Mouse (Mus musculus): ENCODE measurements around the gene Pex10.
A peak's percentile ranks its signal among the peaks of the same experiment; 100 is the strongest.

The Pex10 gene

GRCm38 (mm10) chr4:155092718-155093430 is 26.1 kb downstream of the Pex10 start:
- DNase-seq (ENCODE audit: low spot score in 2 of 2), result no peak

- no peak for DNase-seq (ENCODE audit: low spot score in 2 of 2)
These were observed 26.8 kb downstream of the Pex10 start for GRCm38 (mm10) chr4:155093431-155094149.

GRCm38 (mm10) chr4:155094565-155094964 is 27.7 kb downstream of the Pex10 start:
- DNase-seq (ENCODE audit: low spot score in 2 of 2), result peak; percentile 54 to 84

- peak; percentile 75 to 91 for DNase-seq (ENCODE audit: low spot score in 2 of 2)
These were observed 28.6 kb downstream of the Pex10 start for GRCm38 (mm10) chr4:155095238-155095900.

- no peak for DNase-seq (ENCODE audit: low spot score in 2 of 2)
These were observed 29.2 kb downstream of the Pex10 start for GRCm38 (mm10) chr4:155095967-155096366.

GRCm38 (mm10) chr4:155097452-155097851 is 30.6 kb downstream of the Pex10 start:
- DNase-seq (ENCODE audit: low spot score in 2 of 2), result no peak

GRCm38 (mm10) chr4:155098572-155098971 is 31.8 kb downstream of the Pex10 start:
- no peak for DNase-seq (ENCODE audit: low spot score in 2 of 2)

GRCm38 (mm10) chr4:155107886-155108285 is 41.1 kb downstream of the Pex10 start:
- DNase-seq (ENCODE audit: low spot score in 2 of 2), result no peak

GRCm38 (mm10) chr4:155109471-155109870 is 42.7 kb downstream of the Pex10 start:
- no peak for DNase-seq (ENCODE audit: low spot score in 2 of 2)

GRCm38 (mm10) chr4:155113766-155114410 is 47.1 kb downstream of the Pex10 start:
- no peak for DNase-seq (ENCODE audit: low spot score in 2 of 2)

- no peak for DNase-seq (ENCODE audit: low spot score in 2 of 2)
These were observed 49.8 kb downstream of the Pex10 start for GRCm38 (mm10) chr4:155116607-155117006.

GRCm38 (mm10) chr4:155117396-155117978 is 50.7 kb downstream of the Pex10 start:
- peak in 1 of 2 experiments; percentile 37 for DNase-seq (ENCODE audit: low spot score in 2 of 2)

GRCm38 (mm10) chr4:155118278-155118677 is 51.5 kb downstream of the Pex10 start:
- no peak for DNase-seq (ENCODE audit: low spot score in 2 of 2)

GRCm38 (mm10) chr4:155120038-155120437 is 53.2 kb downstream of the Pex10 start:
- no peak for DNase-seq (ENCODE audit: low spot score in 2 of 2)

- no peak for DNase-seq (ENCODE audit: low spot score in 2 of 2)
These were observed 53.8 kb downstream of the Pex10 start for GRCm38 (mm10) chr4:155120583-155120982.

- no peak for DNase-seq (ENCODE audit: low spot score in 2 of 2)
These were observed 54.4 kb downstream of the Pex10 start for GRCm38 (mm10) chr4:155121222-155121621.
